Mouse (Mus musculus): ENCODE results near the gene Filip1. TPM values are rescaled to one million over a fixed set of nuclear protein-coding genes. Genes with fewer than 3 reads are reported as not detected.

The Filip1 gene
- total RNA-seq, 2 experiments from 2014 or later: 93.6 to 119 TPM

DNA sequence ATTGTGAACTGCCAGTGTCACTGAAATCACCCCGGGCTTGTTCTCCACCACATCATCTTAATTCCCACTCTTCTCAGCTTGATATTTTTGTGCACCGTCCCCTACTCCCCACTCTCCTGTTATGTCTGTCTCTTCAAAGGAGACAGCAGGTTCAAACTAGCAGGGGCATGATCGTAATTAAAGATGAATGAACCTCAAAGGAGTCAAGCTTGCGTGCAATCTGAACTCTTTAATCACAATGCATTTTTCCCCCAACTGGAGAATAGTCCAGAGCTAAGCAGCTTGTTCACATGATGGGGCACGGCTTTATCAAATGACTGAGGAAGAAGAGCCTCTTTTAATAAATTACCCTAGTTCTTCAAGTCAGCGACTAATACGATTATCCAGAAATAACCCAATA, 187.1 kb downstream of the Filip1 start:
- no peak overlapping the region for H3K27ac ChIP-seq
- intact Hi-C loops (cut with DNase I): no loop called here
- TF ChIP-seq CTCF (IDR thresholded peaks at IDR 0.05): no peak
- no peak overlapping the region for H3K4me3 ChIP-seq
- no peak for DNase-seq

DNA sequence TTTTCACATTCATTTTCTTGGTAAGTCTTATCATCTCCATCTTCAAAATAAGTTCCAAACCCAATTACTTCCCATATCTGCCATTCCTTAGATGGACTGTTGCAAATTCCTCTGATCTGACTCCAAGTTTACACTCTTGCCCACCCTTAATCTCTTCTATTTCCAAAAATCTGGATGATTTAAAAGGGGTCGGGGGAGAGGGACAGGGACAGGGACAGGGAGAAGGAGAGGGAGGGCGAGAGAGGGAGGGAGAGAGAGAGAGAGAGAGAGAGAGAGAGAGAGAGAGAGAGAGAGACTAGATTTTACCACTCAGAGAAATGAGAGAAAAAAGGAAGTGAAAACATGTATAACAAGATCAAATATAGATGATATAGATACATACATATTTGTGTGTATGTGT, 188.8 kb downstream of the Filip1 start:
- TF ChIP-seq CTCF (IDR thresholded peaks at IDR 0.05): no peak
- intact Hi-C loops (cut with DNase I): no loop called here
- no peak for DNase-seq
- Histone ChIP-seq H3K27ac (no peak overlapping the region), H3K4me3 (no peak overlapping the region)

DNA sequence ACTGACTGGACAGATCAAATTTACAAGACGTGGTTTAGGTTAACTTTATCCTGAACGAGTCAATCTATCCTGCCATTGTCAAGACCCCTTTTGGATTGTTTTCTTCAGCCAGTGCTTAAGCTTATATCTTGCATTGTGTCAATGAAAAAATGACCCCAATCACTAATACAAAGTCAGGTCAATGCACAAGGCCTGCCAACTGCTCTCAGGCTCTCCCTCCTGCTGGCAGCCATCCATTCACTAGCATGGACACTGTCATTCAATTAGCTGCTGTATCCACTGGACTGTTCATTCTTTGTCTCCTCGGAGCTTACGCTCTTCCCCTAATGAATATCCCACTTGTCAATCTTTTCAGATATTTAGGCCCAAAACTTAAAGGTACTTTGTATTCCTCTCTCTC, 189.2 kb downstream of the Filip1 start:
- DNase-seq: no peak
- no peak for TF ChIP-seq CTCF (IDR thresholded peaks at IDR 0.05)
- Histone ChIP-seq H3K27ac (no peak overlapping the region), H3K4me3 (no peak overlapping the region)
- intact Hi-C loops (cut with DNase I): no loop called here

DNA sequence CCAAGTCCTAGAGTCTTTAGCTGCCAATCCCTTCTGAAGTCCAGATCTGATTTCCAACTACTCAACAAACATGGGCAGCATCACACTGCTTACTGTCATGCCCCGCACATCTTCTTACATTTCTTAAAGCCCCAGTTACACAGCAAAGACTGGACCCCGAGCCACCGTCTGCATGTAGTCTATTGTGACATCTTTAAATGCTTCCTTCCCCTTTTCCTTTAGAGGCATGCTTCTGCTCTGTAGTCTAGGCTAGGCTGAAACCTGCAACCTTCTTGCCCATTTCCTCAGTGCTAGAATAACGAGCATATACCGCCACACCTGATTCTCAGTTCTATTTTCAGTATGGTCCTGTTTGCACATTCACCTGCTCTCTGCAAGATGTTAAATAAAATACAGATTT, 196.2 kb downstream of the Filip1 start:
- intact Hi-C loops (cut with DNase I): no loop called here
- no peak overlapping the region for H3K4me3 ChIP-seq
- no peak overlapping the region for H3K27ac ChIP-seq
- no peak for TF ChIP-seq CTCF (IDR thresholded peaks at IDR 0.05)
- no peak for DNase-seq

DNA sequence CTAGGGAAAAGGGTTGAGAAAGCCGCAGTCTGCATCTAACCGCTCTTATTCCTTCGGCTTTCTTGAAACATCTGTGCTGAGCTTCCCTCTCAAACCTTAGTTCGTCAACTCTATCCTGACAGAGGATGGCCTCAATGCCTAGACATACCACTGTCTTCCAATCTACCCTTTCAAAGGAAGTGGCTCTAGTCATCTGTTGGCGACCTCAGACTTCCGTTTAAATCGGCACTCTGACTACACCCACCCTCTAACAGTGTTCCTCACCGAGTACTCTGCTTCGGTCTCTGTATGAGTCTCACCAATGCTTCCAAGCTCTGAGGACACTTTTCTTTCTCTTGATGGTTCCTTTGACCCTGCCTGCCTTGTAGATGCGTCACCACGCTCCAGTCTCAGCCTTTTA, 196.6 kb downstream of the Filip1 start:
- TF ChIP-seq CTCF (IDR thresholded peaks at IDR 0.05): no peak
- intact Hi-C loops (cut with DNase I): no loop called here
- no peak for DNase-seq
- no peak overlapping the region for H3K4me3 ChIP-seq
- H3K27ac ChIP-seq: no peak overlapping the region

DNA sequence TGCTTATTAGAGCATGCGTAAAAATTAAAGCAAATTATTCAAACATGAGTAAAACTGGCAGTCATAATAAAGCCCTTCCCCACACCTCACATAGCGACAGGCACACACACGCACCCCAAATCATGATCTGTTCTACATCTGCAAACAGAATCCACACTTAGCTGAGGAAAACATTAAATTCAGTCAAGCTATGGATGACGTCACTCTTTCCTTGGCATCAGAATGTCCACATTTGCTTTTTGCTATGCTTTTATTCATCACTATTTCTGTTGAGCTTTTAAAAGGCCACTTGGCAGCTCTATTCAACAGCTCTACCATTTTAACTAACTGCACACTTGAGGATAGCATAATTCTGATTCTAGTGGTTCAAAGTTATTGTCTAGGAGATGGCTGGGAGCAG, 198.1 kb downstream of the Filip1 start:
- Histone ChIP-seq H3K27ac (no peak overlapping the region), H3K4me3 (no peak overlapping the region)
- no peak for TF ChIP-seq CTCF (IDR thresholded peaks at IDR 0.05)
- no peak for DNase-seq
- intact Hi-C loops (cut with DNase I): no loop called here

DNA sequence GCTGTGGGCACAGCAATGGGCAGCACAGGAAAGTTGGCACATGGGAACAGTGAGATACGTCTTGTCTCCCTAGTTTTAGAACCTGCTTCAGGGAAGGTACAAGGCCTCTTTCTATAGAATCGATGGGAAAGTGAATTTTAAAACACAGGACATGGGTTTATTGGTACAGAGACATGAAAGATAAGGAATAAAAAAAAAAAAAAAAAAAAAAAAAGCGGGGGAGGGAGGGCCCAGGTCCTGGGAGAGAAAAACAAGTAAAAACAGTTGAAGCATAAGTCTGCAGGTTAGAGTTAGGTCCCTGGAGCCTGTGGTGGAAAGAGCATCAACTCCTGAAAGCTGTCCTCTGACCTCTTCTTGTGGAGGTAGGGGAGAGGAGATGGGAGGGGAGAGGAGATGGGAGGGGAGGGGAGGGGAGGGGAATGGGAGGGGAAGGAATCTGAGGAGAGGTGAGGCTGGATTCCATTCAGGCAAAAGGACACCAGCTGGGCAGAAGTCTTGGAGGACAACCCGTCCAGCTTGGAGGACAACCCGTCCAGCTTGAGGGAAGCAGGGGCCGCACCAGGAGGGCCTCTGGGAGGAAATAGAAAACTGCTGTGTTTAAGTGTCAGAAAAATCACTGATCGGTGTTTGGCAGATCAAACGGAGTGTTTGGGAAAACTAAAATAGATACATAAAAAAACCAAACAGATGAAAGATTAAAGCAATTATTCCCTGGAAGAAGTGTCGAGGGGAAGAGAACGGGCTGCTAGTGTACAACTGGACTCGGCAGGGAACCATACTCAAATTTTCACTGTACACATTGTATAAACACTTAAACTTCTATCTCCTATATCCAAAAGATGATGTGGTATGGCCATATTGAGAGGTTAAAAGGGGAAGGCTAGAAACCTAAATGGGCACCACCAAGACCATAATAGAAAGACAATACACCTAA, 201.4 kb downstream of the Filip1 start:
- intact Hi-C loops (cut with DNase I): no loop called here
- Histone ChIP-seq H3K4me3 (no peak overlapping the region), H3K27ac (no peak overlapping the region)
- DNase-seq: no peak
- no peak for TF ChIP-seq CTCF (IDR thresholded peaks at IDR 0.05)

DNA sequence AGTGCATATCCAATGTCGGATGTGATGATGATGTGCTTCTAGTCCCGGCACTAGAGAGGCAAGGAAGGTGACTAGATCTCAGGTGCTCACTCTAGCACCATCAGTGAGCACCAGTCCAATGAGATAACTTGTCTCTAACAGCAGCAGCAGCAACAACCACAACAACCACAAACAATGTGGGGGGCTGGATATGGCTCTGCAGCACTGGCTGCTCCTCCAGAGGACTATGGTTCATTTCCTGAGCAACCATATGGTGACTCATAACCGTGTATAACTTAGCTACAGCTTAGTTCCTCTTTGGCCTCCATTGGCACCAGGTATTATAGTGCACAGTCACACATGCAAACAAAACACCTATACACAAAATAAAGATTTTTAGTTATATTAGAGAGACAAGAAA, 202.1 kb downstream of the Filip1 start:
- Histone ChIP-seq H3K27ac (no peak overlapping the region), H3K4me3 (no peak overlapping the region)
- no peak for TF ChIP-seq CTCF (IDR thresholded peaks at IDR 0.05)
- no peak for DNase-seq
- intact Hi-C loops (cut with DNase I): no loop called here

DNA sequence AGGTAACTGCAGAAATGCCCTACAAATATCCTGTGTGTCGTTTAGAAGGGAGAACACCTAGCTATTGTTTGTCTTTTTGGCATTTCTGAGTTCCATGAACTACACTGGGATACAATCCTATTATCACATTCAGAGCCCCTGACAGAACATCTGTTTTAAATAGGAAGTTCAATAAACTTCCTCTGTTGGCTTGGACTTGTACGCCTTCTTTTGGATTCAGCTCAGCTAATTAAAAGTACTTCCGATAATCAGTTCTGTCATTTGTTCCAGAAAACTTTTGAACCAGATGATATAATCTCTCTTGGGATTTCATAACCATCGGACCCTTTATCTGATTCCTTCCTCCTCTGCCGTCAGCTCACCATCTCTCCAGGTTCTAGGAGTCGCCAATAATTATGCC, 203.2 kb downstream of the Filip1 start:
- no peak for DNase-seq
- H3K4me3 ChIP-seq: no peak overlapping the region
- no peak for TF ChIP-seq CTCF (IDR thresholded peaks at IDR 0.05)
- H3K27ac ChIP-seq: peak overlapping the region; percentile 20; the same call in 1 of the 2 replicates
- intact Hi-C loops (cut with DNase I): no loop called here

DNA sequence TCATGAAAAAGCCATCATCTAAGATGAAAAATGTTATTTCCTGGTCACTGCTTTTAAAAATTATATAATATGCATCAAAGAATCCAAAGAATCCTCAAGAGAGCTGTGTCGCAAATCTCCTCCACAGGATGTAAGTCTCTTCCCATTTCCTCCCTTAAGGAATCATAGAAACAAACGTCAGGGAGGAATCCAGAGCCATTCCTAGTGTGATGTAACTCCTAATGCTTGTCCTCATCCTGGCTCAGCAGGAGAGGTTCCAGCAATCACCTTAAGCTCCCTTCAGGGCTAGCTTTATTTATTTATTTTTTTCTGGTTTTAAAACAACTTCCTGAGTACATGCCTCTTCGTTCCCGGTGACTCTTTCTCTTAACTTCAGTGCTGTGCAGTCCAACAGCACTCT, 205.5 kb downstream of the Filip1 start:
- intact Hi-C loops (cut with DNase I): no loop called here
- H3K4me3 ChIP-seq: peak overlapping the region; percentile 21; the same call in 1 of the 2 replicates
- H3K27ac ChIP-seq: peak overlapping the region; percentile 32; the same call in 1 of the 2 replicates
- no peak for TF ChIP-seq CTCF (IDR thresholded peaks at IDR 0.05)
- DNase-seq: no peak

DNA sequence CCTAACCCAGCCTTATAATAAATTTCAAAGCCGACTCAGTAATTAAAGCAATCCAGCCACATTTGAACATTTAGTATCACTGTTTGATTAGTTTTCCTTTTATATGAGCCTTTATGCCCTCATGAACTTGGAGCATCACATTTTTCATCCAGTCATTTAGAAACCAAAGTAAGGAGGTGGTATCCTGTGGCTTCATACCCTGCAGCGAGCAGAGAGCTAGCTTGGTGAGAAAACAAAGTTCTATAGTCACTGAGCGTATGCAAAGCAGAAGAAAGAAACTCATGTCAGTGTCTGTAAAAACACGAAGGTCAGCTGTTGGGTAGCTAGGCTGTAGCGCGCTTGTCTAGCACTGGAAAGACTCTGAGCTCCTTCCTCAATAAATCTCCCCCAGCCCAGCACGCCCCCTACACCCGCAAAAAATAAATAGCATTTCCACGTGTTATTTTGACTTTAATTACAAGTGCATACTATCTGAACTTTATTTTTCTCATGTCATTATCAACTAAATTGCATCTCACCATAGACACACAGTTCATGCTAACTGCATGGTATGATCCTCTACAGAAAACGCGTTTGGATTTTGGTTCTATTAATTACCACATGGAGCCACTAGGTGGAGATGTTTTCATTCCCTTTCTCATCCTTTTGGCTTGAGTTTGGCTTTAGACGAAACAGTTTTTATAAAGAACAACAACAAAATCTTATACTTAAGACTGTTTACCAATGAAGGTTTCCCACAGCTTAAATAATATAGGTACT, 206.2 kb downstream of the Filip1 start:
- intact Hi-C loops (cut with DNase I): loop anchor here (1.0 kb wide), 1 partner anchor 196 kb away; no protein-coding TSS in a partner anchor
- Histone ChIP-seq H3K27ac (peak overlapping the region; percentile 32; the same call in 1 of the 2 replicates), H3K4me3 (peak overlapping the region; percentile 21; the same call in 1 of the 2 replicates)
- peak; percentile 84 for TF ChIP-seq CTCF (IDR thresholded peaks at IDR 0.05)
- DNase-seq: no peak

DNA sequence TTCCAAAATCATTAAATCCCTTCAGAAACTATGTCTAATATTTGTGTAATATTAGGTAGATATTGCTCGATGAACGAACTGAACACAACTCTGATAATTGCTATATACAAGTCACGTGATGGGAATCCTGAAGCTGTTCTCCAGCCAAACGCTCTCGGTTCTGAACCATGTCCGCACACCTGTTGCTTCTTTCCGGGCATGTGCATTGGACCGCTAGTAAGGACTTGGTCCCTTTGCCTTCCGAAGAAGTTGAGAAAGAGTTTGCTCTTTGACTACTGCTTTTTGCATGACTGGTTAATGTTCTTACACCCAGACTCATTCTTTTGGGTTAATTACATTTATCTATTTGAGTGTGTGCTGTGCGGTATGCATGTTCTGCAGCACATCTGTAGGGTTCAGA, 207.2 kb downstream of the Filip1 start:
- no peak for TF ChIP-seq CTCF (IDR thresholded peaks at IDR 0.05)
- no peak overlapping the region for H3K27ac ChIP-seq
- no peak overlapping the region for H3K4me3 ChIP-seq
- intact Hi-C loops (cut with DNase I): no loop called here
- no peak for DNase-seq

DNA sequence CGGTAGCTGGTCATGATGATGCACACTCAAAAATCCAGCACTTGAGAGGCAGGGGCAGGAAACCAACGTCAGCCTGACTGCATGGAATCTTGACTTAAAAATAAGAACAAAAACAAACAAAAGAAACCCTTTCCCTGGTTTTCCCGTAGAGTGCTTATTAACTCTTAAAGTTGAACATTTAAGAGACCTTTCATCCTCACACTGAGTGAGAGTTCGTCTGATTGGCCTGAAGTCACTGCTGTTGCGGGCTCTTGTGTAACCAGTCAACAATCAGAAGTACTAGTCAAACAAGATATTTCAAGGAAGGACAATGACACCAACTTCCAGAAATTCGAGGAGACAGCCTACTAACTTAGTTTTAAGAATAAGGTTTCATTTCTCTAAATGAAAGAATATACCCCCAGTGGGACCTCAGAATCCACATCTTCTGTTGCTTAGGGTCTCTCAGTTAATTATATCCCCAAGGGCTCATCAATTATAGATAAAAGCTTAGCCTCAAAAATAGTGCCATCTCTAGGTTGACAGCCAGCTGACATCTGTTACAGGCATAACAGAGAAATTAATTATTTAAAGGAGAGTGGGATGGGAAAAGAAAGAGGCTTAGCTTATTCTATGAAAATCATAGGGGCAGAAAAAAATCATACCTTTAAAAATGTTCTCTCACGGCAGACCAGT, 216.1 kb downstream of the Filip1 start:
- intact Hi-C loops (cut with DNase I): no loop called here
- H3K27ac ChIP-seq: no peak overlapping the region
- no peak for DNase-seq
- H3K4me3 ChIP-seq: no peak overlapping the region
- no peak for TF ChIP-seq CTCF (IDR thresholded peaks at IDR 0.05)
